Mouse (Mus musculus) splenic B cell, adult 2 months (primary cell): Measurements from ENCODE around the gene Ccng2.

ENCODE experiments used
- DNase-seq: peaks from one replicate; pipeline ENCODE4 v3.0.0-alpha.2; 2011; ENCODE audit warnings: low read depth, low spot score
- H3K27me3 ChIP-seq: 2 replicates; pipeline ENCODE4 v1.6.1; 2012; ENCODE audit warnings: mild to moderate bottlenecking, low read length, moderate library complexity, mixed read lengths; ENCODE audit not compliant: control insufficient read depth, poor library complexity, insufficient read depth, severe bottlenecking
- H3K36me3 ChIP-seq: 2 replicates; pipeline ENCODE4 v1.6.1; 2012; ENCODE audit warnings: mild to moderate bottlenecking, low read length, moderate library complexity, mixed read lengths; ENCODE audit not compliant: control insufficient read depth, poor library complexity, insufficient read depth, severe bottlenecking

Gene Ccng2

GRCm38 (mm10) chr5:93249940-93250578 is 17.0 kb upstream of the Ccng2 start:
- DNase-seq, result no peak
- no peaks in the 10 kb centered on the region for H3K36me3 ChIP-seq
- H3K27me3 ChIP-seq, result no peaks in the 10 kb centered on the region; the same call in 1 of the 2 replicates

GRCm38 (mm10) chr5:93251001-93251760 is 15.9 kb upstream of the Ccng2 start:
- no peaks in the 10 kb centered on the region; the same call in 1 of the 2 replicates for H3K27me3 ChIP-seq
- no peaks in the 10 kb centered on the region for H3K36me3 ChIP-seq
- DNase-seq, result no peak

GRCm38 (mm10) chr5:93255759-93256265 is 11.2 kb upstream of the Ccng2 start:
- no peaks in the 10 kb centered on the region for H3K27me3 ChIP-seq
- DNase-seq, result no peak

GRCm38 (mm10) chr5:93256820-93257405 is 10.1 kb upstream of the Ccng2 start:
- H3K27me3 ChIP-seq, result no peaks in the 10 kb centered on the region
- no peak for DNase-seq
- no peaks in the 10 kb centered on the region for H3K36me3 ChIP-seq

More at GRCm38 (mm10) chr5:93255759-93256265, 11.2 kb upstream of the Ccng2 start:
- H3K36me3 ChIP-seq, result no peaks in the 10 kb centered on the region

GRCm38 (mm10) chr5:93259349-93259748 is 7.7 kb upstream of the Ccng2 start:
- no peaks in the 10 kb centered on the region for H3K36me3 ChIP-seq
- no peaks in the 10 kb centered on the region for H3K27me3 ChIP-seq
- no peak for DNase-seq

- Histone ChIP-seq H3K27me3 (no peaks in the 10 kb centered on the region), H3K36me3 (no peaks in the 10 kb centered on the region)
- no peak for DNase-seq
Observed at GRCm38 (mm10) chr5:93260983-93261382, 6.1 kb upstream of the Ccng2 start.

GRCm38 (mm10) chr5:93262751-93263150 is 4.3 kb upstream of the Ccng2 start:
- Histone ChIP-seq H3K27me3 (no peaks in the 10 kb centered on the region), H3K36me3 (no peaks in the 10 kb centered on the region)
- peak; percentile 4 for DNase-seq

- H3K27me3 ChIP-seq, result no peaks in the 10 kb centered on the region
- no peaks in the 10 kb centered on the region for H3K36me3 ChIP-seq
- DNase-seq, result peak; percentile 12
Observed at GRCm38 (mm10) chr5:93263396-93264075, 3.5 kb upstream of the Ccng2 start.

GRCm38 (mm10) chr5:93264136-93264700 is 2.8 kb upstream of the Ccng2 start:
- H3K36me3 ChIP-seq, result no peaks in the 10 kb centered on the region
- DNase-seq, result peak; percentile 20
- no peaks in the 10 kb centered on the region for H3K27me3 ChIP-seq

GRCm38 (mm10) chr5:93265164-93265800 is 1.8 kb upstream of the Ccng2 start:
- Histone ChIP-seq H3K36me3 (no peaks in the 10 kb centered on the region), H3K27me3 (no peaks in the 10 kb centered on the region)
- peak; percentile 80 for DNase-seq

GRCm38 (mm10) chr5:93265801-93266580 is 1.1 kb upstream of the Ccng2 start:
- DNase-seq, result no peak

GRCm38 (mm10) chr5:93267851-93268606 is 972 bp downstream of the Ccng2 start:
- peak; percentile 88 for DNase-seq
- Histone ChIP-seq H3K27me3 (no peaks in the 10 kb centered on the region), H3K36me3 (peaks cover 11% of the 10 kb centered on the region)

More at GRCm38 (mm10) chr5:93265801-93266580, 1.1 kb upstream of the Ccng2 start:
- H3K27me3 ChIP-seq, result no peaks in the 10 kb centered on the region
- H3K36me3 ChIP-seq, result peaks cover 2% of the 10 kb centered on the region

- no peaks in the 10 kb centered on the region for H3K27me3 ChIP-seq
- DNase-seq, result no peak
- peaks cover 27% of the 10 kb centered on the region for H3K36me3 ChIP-seq
Observed at GRCm38 (mm10) chr5:93270095-93270494, 3.0 kb downstream of the Ccng2 start.
